Mouse (Mus musculus): ENCODE data around the gene Celf3. TPM values are rescaled to one million over a fixed set of nuclear protein-coding genes. Genes with fewer than 3 reads are reported as not detected.

The Celf3 gene
- polyA plus RNA-seq, 2 experiments = 0.07 TPM; not detected in 1

DNA sequence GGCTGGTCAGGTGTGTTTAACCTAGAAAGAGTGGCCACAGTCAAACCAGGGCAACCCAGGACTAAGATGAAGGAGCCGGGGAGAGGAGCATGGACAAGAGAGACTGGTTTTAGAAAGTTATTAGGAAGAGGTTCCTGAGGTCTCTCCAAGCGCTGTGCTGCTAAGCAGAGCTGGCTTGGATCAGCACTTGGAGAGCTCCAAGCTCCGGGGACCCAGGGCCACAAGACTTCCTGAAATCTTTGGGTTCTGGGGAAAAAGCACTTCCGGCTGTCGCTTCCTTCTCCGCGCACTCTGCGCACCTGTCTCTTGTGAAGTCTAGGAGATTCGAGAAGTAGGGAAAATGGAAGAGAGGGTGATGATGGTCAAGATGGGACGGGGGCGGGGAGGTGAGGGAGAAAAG, 1.5 kb downstream of the Celf3 start:
- DNase-seq (ENCODE audit: low read depth in 3 of 3, low spot score in 3 of 3) (no peak), ATAC-seq (ENCODE audit: insufficient read depth) (no peak)
- H3K27me3 ChIP-seq (ENCODE audit: control insufficient read depth, insufficient read depth, low read length) = peaks cover 24% of the 10 kb centered on the region
- TF ChIP-seq EP300 (IDR thresholded peaks at IDR 0.05; ENCODE audit: low read depth) (no peak), CTCF (IDR thresholded peaks at IDR 0.05; ENCODE audit: low read depth) (no peak)
- no peak overlapping the region for H3K4me2 ChIP-seq (ENCODE audit: low read depth)
- H3K4me3 ChIP-seq (ENCODE audit: insufficient read depth in 1 of 2, low read depth in 2 of 2, low read length in 2 of 2) = no peak overlapping the region
- no peak overlapping the region for H3K27ac ChIP-seq
- whole genome bisulfite sequencing (ENCODE audit: insufficient replicate concordance) = 4% methylated on average over 11 of the region's 11 CpGs
- no peak overlapping the region for H3K9ac ChIP-seq (replicated peaks)
- H3K36me3 ChIP-seq (replicated peaks; ENCODE audit: control insufficient read depth, insufficient read depth, low read depth) = no peaks in the 10 kb centered on the region
- H3K9me3 ChIP-seq (ENCODE audit: control insufficient read depth, low read length) = no peaks in the 10 kb centered on the region
- H3K4me1 ChIP-seq (replicated peaks; ENCODE audit: control insufficient read depth in 2 of 2, insufficient read depth in 2 of 2, low read length in 1 of 2) = peaks cover 0 to 4% of the 10 kb centered on the region in 2 experiments; a peak in 2 of 4 replicates

DNA sequence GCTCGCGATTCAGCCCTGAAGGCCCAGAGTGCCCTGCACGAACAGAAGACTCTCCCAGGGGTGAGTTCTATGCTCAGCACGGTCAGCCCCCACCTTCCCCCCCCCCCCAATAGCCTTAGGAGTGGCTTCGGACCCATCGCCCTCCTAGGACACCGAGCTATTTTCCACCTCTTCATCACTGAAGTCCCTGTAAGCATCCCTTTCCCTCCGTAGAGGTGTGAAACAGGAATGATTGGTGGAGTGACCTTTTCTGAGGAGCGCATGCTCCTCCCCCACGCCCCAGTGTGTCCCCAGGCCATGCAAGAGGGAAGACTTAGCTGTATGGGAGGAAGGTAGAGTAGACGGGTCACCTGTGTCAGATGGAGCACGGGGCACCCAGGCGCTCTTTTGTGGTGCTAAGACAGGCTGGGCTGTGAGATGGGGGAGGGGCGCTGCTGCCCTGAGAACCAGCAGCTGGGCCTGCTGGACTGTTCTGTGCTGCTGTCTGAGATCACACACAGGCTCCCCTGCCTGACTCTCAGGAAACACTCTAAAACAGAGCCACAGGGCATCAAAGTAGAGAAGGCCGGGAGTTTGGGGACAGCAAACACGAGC, 2.3 kb downstream of the Celf3 start, which contains the start of gene Riiad1:
TSS of gene Riiad1 (minus strand) at position 51 of the 594 bp plus-strand sequence.
- Histone ChIP-seq H3K9ac (replicated peaks) (no peak within 1 kb of the TSS), H3K27me3 (ENCODE audit: control insufficient read depth, insufficient read depth, low read length) (peaks cover 24% of the 10 kb centered on the region), H3K4me3 (ENCODE audit: insufficient read depth in 1 of 2, low read depth in 2 of 2, low read length in 2 of 2) (no peak within 1 kb of the TSS), H3K9me3 (ENCODE audit: control insufficient read depth, low read length) (no peaks in the 10 kb centered on the region), H3K4me1 (replicated peaks; ENCODE audit: control insufficient read depth in 2 of 2, insufficient read depth in 2 of 2, low read length in 1 of 2) (peaks cover 0 to 4% of the 10 kb centered on the region in 2 experiments; a peak in 2 of 4 replicates), H3K4me2 (ENCODE audit: low read depth) (no peak within 1 kb of the TSS), H3K27ac (no peak within 1 kb of the TSS), H3K36me3 (replicated peaks; ENCODE audit: control insufficient read depth, insufficient read depth, low read depth) (no peaks in the 10 kb centered on the region)
- DNase-seq (ENCODE audit: low read depth in 3 of 3, low spot score in 3 of 3) (no peak), ATAC-seq (ENCODE audit: insufficient read depth) (no peak)
- no peak for TF ChIP-seq EP300 (IDR thresholded peaks at IDR 0.05; ENCODE audit: low read depth)
- TF ChIP-seq CTCF (IDR thresholded peaks at IDR 0.05; ENCODE audit: low read depth) = no peak
- 12% methylated on average over 16 of the region's 16 CpGs for WGBS (ENCODE audit: insufficient replicate concordance)

DNA sequence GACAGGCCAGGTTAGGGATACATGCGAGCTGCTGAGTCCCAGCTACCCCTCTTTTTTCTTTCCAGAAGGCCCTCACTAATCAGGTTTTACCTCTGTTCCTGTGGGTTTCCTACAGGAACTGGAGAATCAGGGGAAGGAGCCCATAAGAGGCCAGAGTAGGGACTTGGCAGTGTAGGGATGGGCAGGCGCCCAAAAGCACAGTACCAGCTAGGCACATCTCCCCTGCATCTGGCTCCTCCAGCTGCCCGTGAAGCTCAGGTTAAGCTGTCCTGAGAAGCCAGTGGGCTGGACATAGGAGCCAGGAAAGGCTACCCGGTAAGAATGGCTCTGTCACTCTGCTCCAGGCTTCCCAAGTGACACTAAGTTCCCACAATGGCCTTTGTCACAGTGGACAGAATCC, 3.3 kb downstream of the Celf3 start:
- H3K36me3 ChIP-seq (replicated peaks; ENCODE audit: control insufficient read depth, insufficient read depth, low read depth) = no peaks in the 10 kb centered on the region
- H3K9me3 ChIP-seq (ENCODE audit: control insufficient read depth, low read length) = no peaks in the 10 kb centered on the region
- ATAC-seq (ENCODE audit: insufficient read depth) (no peak), DNase-seq (ENCODE audit: low read depth in 3 of 3, low spot score in 3 of 3) (no peak)
- TF ChIP-seq CTCF (IDR thresholded peaks at IDR 0.05; ENCODE audit: low read depth) = no peak
- TF ChIP-seq EP300 (IDR thresholded peaks at IDR 0.05; ENCODE audit: low read depth) = no peak
- no peak overlapping the region for H3K27ac ChIP-seq
- H3K4me3 ChIP-seq (ENCODE audit: insufficient read depth in 1 of 2, low read depth in 2 of 2, low read length in 2 of 2) = no peak overlapping the region
- peaks cover 24% of the 10 kb centered on the region for H3K27me3 ChIP-seq (ENCODE audit: control insufficient read depth, insufficient read depth, low read length)
- H3K4me2 ChIP-seq (ENCODE audit: low read depth) = no peak overlapping the region
- no peak overlapping the region for H3K9ac ChIP-seq (replicated peaks)
- H3K4me1 ChIP-seq (replicated peaks; ENCODE audit: control insufficient read depth in 2 of 2, insufficient read depth in 2 of 2, low read length in 1 of 2) = peaks cover 0 to 4% of the 10 kb centered on the region in 2 experiments; a peak in 2 of 4 replicates
- 54% methylated on average over 4 of the region's 4 CpGs for WGBS (ENCODE audit: insufficient replicate concordance)

DNA sequence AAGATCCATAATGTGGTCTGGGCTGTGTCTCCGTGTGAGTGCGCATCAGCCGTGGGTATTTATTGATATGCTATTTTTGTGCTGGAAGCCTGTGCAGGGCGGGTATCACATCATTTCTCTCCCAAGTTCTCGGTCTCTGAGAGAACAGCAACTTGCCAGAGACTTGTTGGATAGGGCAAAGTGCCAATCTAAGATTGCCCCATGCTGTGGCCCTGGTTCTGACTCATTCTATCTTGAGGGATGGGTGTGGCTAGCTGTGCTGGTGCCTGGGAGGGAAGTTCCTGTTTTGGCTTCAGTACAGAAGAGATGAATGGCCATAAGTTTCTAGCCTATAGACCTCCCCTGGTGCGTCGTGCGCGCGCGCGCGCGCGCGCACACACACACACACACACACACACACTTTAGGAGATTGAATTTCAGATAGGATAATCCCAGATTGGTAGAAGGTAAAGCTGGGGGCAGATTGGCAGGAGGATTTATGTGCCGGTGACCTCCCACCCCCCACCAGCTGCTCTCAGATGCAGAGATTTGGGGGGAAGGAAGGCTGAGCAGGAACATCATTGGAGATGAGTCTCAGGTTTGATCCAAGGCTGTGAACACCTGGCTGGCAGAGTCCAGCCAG, 4.8 kb downstream of the Celf3 start:
- DNase-seq (ENCODE audit: low read depth in 3 of 3, low spot score in 3 of 3) (peak in 1 of 3 experiments; percentile 31), ATAC-seq (ENCODE audit: insufficient read depth) (no peak)
- no peak overlapping the region for H3K4me2 ChIP-seq (ENCODE audit: low read depth)
- H3K27ac ChIP-seq = no peak overlapping the region
- H3K9ac ChIP-seq (replicated peaks) = no peak overlapping the region
- no peaks in the 10 kb centered on the region for H3K36me3 ChIP-seq (replicated peaks; ENCODE audit: control insufficient read depth, insufficient read depth, low read depth)
- H3K27me3 ChIP-seq (ENCODE audit: control insufficient read depth, insufficient read depth, low read length) = peaks cover 24% of the 10 kb centered on the region
- no peaks in the 10 kb centered on the region; a peak in 1 of 4 replicates for H3K4me1 ChIP-seq (replicated peaks; ENCODE audit: control insufficient read depth in 2 of 2, insufficient read depth in 2 of 2, low read length in 1 of 2)
- WGBS (ENCODE audit: insufficient replicate concordance) = 72% methylated on average over 17 of the region's 17 CpGs
- no peaks in the 10 kb centered on the region for H3K9me3 ChIP-seq (ENCODE audit: control insufficient read depth, low read length)
- no peak for TF ChIP-seq EP300 (IDR thresholded peaks at IDR 0.05; ENCODE audit: low read depth)
- TF ChIP-seq CTCF (IDR thresholded peaks at IDR 0.05; ENCODE audit: low read depth) = no peak
- H3K4me3 ChIP-seq (ENCODE audit: insufficient read depth in 1 of 2, low read depth in 2 of 2, low read length in 2 of 2) = no peak overlapping the region

DNA sequence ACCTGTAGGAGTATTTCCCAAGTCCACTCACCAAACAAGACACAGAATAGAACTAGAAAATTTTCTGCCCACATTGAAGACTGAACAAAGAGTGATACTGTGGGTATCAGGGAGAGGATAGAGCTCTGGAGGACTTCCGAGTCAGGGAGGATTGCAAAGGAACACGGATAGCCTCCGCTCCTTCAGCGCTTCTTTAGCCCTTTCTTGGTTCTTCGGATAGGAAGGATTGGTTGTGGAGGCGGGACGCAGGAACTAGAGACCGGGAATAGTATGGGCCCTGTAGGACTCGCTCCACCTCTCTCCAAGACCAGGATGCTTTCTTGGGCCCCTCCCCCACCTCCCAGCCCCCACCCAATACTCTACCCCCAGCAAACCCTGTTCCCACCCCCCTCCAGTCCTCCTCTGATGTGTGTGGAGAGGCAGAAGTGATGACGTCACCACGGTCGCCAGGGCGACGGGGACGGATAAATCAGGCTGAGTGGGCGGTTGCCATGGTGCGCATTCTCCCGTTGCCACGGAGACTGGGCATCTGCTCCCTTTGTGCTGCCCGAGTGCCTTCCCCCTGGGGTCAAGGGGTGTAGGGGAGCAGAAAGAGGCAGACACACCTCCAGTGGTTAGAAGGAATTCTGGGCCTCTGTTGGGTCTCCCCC, 5.8 kb downstream of the Celf3 start:
- Histone ChIP-seq H3K27ac (no peak overlapping the region), H3K4me2 (ENCODE audit: low read depth) (no peak overlapping the region), H3K9ac (replicated peaks) (no peak overlapping the region), H3K9me3 (ENCODE audit: control insufficient read depth, low read length) (no peaks in the 10 kb centered on the region), H3K4me3 (ENCODE audit: insufficient read depth in 1 of 2, low read depth in 2 of 2, low read length in 2 of 2) (no peak overlapping the region), H3K27me3 (ENCODE audit: control insufficient read depth, insufficient read depth, low read length) (peaks cover 20% of the 10 kb centered on the region), H3K36me3 (replicated peaks; ENCODE audit: control insufficient read depth, insufficient read depth, low read depth) (no peaks in the 10 kb centered on the region), H3K4me1 (replicated peaks; ENCODE audit: control insufficient read depth in 2 of 2, insufficient read depth in 2 of 2, low read length in 1 of 2) (no peaks in the 10 kb centered on the region)
- no peak for ATAC-seq (ENCODE audit: insufficient read depth)
- DNase-seq (ENCODE audit: low read depth in 3 of 3, low spot score in 3 of 3) = no peak
- no peak for TF ChIP-seq CTCF (IDR thresholded peaks at IDR 0.05; ENCODE audit: low read depth)
- no peak for TF ChIP-seq EP300 (IDR thresholded peaks at IDR 0.05; ENCODE audit: low read depth)
- 26% methylated on average over 20 of the region's 20 CpGs for WGBS (ENCODE audit: insufficient replicate concordance)

Measured in liver, embryonic 14.5 days (tissue).